Mouse (Mus musculus): ENCODE results near the gene Ranbp2.
"Not testable (repeated sequence)": the region's sequence is repeated elsewhere in the genome, so short reads cannot be mapped to it uniquely, and the experiment has no call there.

Gene Ranbp2

DNA sequence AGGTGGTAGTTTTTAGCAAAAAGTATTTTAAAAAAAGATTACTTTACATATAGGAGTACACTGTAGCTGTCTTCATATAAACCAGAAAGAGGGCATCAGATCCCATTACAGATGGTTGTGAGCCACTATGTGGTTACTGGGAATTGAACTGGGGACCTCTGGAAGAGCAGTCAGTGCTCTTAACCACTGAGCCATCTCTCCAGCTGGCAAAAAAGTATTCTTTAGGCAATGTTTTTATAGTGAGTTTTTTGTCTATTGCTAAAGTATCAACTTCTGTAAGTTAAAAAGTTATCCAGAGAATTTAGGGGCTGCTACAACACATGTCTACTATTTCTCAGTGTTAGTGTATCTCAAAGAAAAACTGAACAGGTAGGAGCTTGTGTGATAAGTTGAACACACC is 50.0 kb downstream of the Ranbp2 start:
- no peak for DNase-seq (ENCODE audit: low spot score)

GRCm38 (mm10) chr10:58497320-58498284 is 50.9 kb downstream of the Ranbp2 start, which contains the start of gene Ccdc138:
TSS of gene Ccdc138 (plus strand) at chr10:58497948.
- peak; percentile 93 for DNase-seq (ENCODE audit: low spot score)

DNA sequence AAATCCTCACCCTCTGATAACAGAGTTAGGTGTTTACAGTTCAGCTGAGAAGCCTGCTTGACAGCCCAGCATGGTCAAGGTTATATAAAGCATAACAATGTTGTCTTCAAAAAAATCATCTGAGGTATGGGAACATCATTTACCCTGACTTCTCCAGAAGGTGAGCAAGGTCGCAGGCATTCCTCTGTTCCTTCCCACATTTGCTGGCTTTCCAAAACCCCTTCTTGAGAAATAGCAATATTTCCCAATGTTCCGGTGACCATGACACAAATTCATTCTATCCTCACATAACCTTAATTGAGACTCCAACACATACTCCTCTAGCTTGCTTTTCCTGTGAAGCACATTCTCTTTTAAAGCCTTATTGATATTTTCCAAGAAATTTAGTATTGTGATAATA is 51.8 kb downstream of the Ranbp2 start:
- no peak for DNase-seq (ENCODE audit: low spot score)

DNA sequence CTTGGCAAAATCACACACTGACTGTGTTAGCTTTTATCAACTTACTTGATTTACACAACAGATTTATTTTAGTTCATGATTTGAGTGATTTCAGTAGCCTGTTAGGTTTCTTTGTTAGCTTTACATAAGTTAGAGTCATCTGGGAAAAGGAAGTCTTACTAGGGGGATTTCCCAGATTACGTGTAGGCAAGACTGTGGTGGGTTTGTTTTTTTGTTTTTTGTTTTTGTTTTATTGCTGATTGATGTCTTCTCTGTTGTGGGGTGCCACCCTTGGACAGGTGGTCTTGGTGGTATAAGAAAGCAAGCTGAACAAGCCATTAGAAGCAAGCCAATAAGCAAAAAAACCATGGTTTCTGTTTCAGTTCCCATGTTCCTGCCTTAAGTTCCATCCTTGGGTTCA is 82.6 kb downstream of the Ranbp2 start:
- DNase-seq (ENCODE audit: low spot score): no peak

- no peak for DNase-seq (ENCODE audit: low spot score)
Observed at GRCm38 (mm10) chr10:58530896-58531790, 84.4 kb downstream of the Ranbp2 start.

- no peak for DNase-seq (ENCODE audit: low spot score)
Observed at GRCm38 (mm10) chr10:58532177-58532576, 85.5 kb downstream of the Ranbp2 start.

DNA sequence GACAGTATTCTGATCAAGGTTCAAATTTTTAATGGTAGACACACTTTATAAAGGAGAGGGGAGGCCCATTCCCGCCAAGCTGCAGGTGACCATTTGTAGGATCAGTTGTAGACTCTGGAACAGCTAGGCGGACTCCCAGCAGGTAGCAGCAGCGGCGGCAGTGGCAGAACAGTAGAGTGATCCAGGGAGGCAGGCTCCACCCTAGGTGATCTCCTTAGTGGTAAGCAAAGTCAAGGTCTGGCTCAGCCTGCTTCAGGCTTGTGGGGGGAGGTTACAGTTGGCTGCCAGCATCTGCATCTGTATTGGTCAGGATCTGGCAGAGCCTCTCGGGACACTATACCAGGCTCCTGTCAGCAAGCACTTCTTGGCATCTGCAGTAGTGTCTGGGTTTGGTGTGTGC is 89.6 kb downstream of the Ranbp2 start:
- DNase-seq (ENCODE audit: low spot score): not testable (repeated sequence)

DNA sequence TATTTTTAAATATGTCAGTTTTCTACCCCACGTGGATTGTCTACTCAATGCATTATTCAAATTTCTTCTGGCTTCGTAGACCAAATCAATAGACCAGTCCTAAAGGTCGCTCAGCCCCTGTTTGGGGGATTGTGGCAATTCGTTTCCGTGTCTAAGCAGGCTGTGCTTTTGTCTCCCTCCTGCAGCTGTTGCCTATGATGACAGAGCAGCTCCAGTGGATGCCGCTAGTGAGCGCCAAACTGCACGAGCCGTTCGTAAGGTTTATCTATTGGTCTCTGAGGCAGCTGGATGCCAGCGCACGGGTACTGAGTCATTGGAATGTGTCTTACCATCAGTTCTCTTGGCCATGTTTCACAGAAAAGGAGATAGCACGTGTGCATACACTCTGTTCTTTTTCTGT is 93.9 kb downstream of the Ranbp2 start:
- DNase-seq (ENCODE audit: low spot score): no peak
